In genomic region chr11:120598283-120598989, GRCm38 (mm10) we compare ENCODE assay signal across 8 mouse cellular contexts. TPM values are rescaled to one million over a fixed set of nuclear protein-coding genes. Genes with fewer than 3 reads are reported as not detected.
DNase-seq lines count a peak whose midpoint lies in the region; ATAC-seq lines count a peak whose summit lies in the region.

Gene Alyref (minus strand): TSS chr11:120598365.
Gene Anapc11 (plus strand): TSS chr11:120598421.

- H3K9me3 ChIP-seq in heart, embryonic 13.5 days = no peaks in the 10 kb centered on the region
- H3K9me3 ChIP-seq in liver, embryonic 12.5 days (replicated peaks) = no peaks in the 10 kb centered on the region
- H3K9me3 ChIP-seq in stomach, embryonic 15.5 days = no peaks in the 10 kb centered on the region

- peak within 1 kb of the TSS; percentile 74 for H3K4me3 ChIP-seq in brown adipose tissue, adult 24 weeks (ENCODE audit: insufficient read depth, low read depth, low read length)
- peak within 1 kb of the TSS; percentile 99 for H3K4me3 ChIP-seq in heart, embryonic 13.5 days
- H3K4me3 ChIP-seq in liver, embryonic 12.5 days = peak within 1 kb of the TSS; percentile 95
- H3K4me3 ChIP-seq in stomach, embryonic 15.5 days (replicated peaks) = peak within 1 kb of the TSS; percentile 95

- peaks cover 76% of the 10 kb centered on the region for H3K36me3 ChIP-seq in heart, embryonic 13.5 days
- peaks cover 73% of the 10 kb centered on the region for H3K36me3 ChIP-seq in liver, embryonic 12.5 days
- peaks cover 41% of the 10 kb centered on the region for H3K36me3 ChIP-seq in stomach, embryonic 15.5 days

- peak; percentile 96 for ATAC-seq in heart, embryonic 13.5 days (ENCODE audit: extremely low read depth, insufficient number of reproducible peaks, low FRiP score, low TSS enrichment)
- peak; percentile 97 for ATAC-seq in liver, embryonic 12.5 days
- peak; percentile 97 for ATAC-seq in stomach, embryonic 15.5 days (ENCODE audit: insufficient read depth, low FRiP score, low read depth)

- peak within 1 kb of the TSS; percentile 85 for H3K4me2 ChIP-seq in heart, embryonic 13.5 days
- H3K4me2 ChIP-seq in liver, embryonic 12.5 days = peak within 1 kb of the TSS; percentile 93
- H3K4me2 ChIP-seq in stomach, embryonic 15.5 days = peak within 1 kb of the TSS; percentile 81

- peak; percentile 99 for DNase-seq in CD4-positive, CD25-positive, alpha-beta regulatory T cell, adult 2 months (ENCODE audit: low read depth, low spot score)
- peak; percentile 36 for DNase-seq in fat pad, adult 2 months (ENCODE audit: extremely low read depth, low read depth, low spot score)
- peak; percentile 97 for DNase-seq in kidney, postnatal 10 days
- peak; percentile 90 to 93 for DNase-seq in natural killer cell, adult 2 months (ENCODE audit: low spot score in 2 of 2)

- H3K27me3 ChIP-seq in heart, embryonic 13.5 days (replicated peaks) = no peaks in the 10 kb centered on the region
- no peaks in the 10 kb centered on the region for H3K27me3 ChIP-seq in liver, embryonic 12.5 days (replicated peaks)
- H3K27me3 ChIP-seq in stomach, embryonic 15.5 days (replicated peaks) = no peaks in the 10 kb centered on the region

- under 1% methylated on average over 85 of the region's 88 CpGs for WGBS in heart, embryonic 13.5 days
- 1% methylated on average over 88 of the region's 88 CpGs for WGBS in liver, embryonic 12.5 days (ENCODE audit: insufficient replicate concordance)
- under 1% methylated on average over 87 of the region's 88 CpGs for WGBS in stomach, embryonic 15.5 days

- H3K27ac ChIP-seq in brown adipose tissue, adult 24 weeks (replicated peaks; ENCODE audit: low read depth, low read length) = peak within 1 kb of the TSS; percentile 68
- peak within 1 kb of the TSS; percentile 93 for H3K27ac ChIP-seq in heart, embryonic 13.5 days (replicated peaks)
- H3K27ac ChIP-seq in liver, embryonic 12.5 days = peak within 1 kb of the TSS; percentile 96
- peak within 1 kb of the TSS; percentile 91 for H3K27ac ChIP-seq in stomach, embryonic 15.5 days

- peaks cover 10% of the 10 kb centered on the region for H3K4me1 ChIP-seq in brown adipose tissue, adult 24 weeks (ENCODE audit: control insufficient read depth, insufficient read depth, insufficient read length, low read length)
- peaks cover 32% of the 10 kb centered on the region for H3K4me1 ChIP-seq in heart, embryonic 13.5 days
- peaks cover 78% of the 10 kb centered on the region for H3K4me1 ChIP-seq in liver, embryonic 12.5 days
- peaks cover 12% of the 10 kb centered on the region for H3K4me1 ChIP-seq in stomach, embryonic 15.5 days

- peak within 1 kb of the TSS; percentile 100 for H3K9ac ChIP-seq in heart, embryonic 13.5 days
- H3K9ac ChIP-seq in liver, embryonic 12.5 days = peak within 1 kb of the TSS; percentile 100
- peak within 1 kb of the TSS; percentile 99 for H3K9ac ChIP-seq in stomach, embryonic 15.5 days

RNA-seq across cellular contexts. Expression of gene Alyref, which starts in this region (rescaled TPM):
- 49.2 and 58.8 TPM in 2 replicates for polyA plus RNA-seq in brown adipose tissue, adult 24 weeks (2012; ENCODE audit: insufficient read depth, insufficient read length, missing spikeins)
- polyA plus RNA-seq in heart, embryonic 13.5 days (2015; fragmentation: Nextera tagmentation; extraction: Ambion mirVana) = 253 and 284 TPM in 2 replicates
- polyA plus RNA-seq in liver, embryonic 12.5 days (2016; fragmentation: Nextera tagmentation; extraction: Ambion mirVana) = 542 and 545 TPM in 2 replicates
- 420 and 451 TPM in 2 replicates for polyA plus RNA-seq in stomach, embryonic 15.5 days (2015; fragmentation: Nextera tagmentation; extraction: Ambion mirVana)

RNA-seq across cellular contexts. Expression of gene Anapc11, which starts in this region (rescaled TPM):
- 54.9 and 59.1 TPM in 2 replicates for polyA plus RNA-seq in brown adipose tissue, adult 24 weeks (2012; ENCODE audit: insufficient read depth, insufficient read length, missing spikeins)
- 174 and 199 TPM in 2 replicates for polyA plus RNA-seq in heart, embryonic 13.5 days (2015; fragmentation: Nextera tagmentation; extraction: Ambion mirVana)
- 118 and 120 TPM in 2 replicates for polyA plus RNA-seq in liver, embryonic 12.5 days (2016; fragmentation: Nextera tagmentation; extraction: Ambion mirVana)
- polyA plus RNA-seq in stomach, embryonic 15.5 days (2015; fragmentation: Nextera tagmentation; extraction: Ambion mirVana) = 196 and 200 TPM in 2 replicates

Comparison
In these comparisons a context has a peak if more than half of its experiments do, and no peak if none do; other contexts are left out.
1. Peak in every context shown above with its lines: DNase-seq, ATAC-seq, H3K4me3 ChIP-seq and H3K27ac ChIP-seq.
2. DNase-seq: peak in every context shown above with its lines; median percentile 99 in CD4-positive, CD25-positive, alpha-beta regulatory T cell, adult 2 months; 97 in kidney, postnatal 10 days; 92 in natural killer cell, adult 2 months; 36 in fat pad, adult 2 months.